Mouse (Mus musculus) spleen, adult 2 months (tissue): ENCODE data around the gene Vcpkmt. TPM values are rescaled to one million over a fixed set of nuclear protein-coding genes. Genes with fewer than 3 reads are reported as not detected.
"Not testable (repeated sequence)": the region's sequence is repeated elsewhere in the genome, so short reads cannot be mapped to it uniquely, and the experiment has no call there.

Experiments used
- DNase-seq, 2 experiments: peaks; one replicate each; pipeline versions ENCODE4 v3.0.0 to v3.0.0-alpha.2; 2012 to 2021; ENCODE audit warnings: low spot score in 2 of 2, low read depth in 1 of 2
- H3K27ac ChIP-seq: fragments of 200-500 bp; 2 replicates; pipeline ENCODE4 v1.5.1; 2012; ENCODE audit warnings: low read length, inconsistent platforms; ENCODE audit not compliant: insufficient read depth
- H3K27me3 ChIP-seq: fragments of 200-500 bp; 2 replicates; pipeline ENCODE4 v1.6.1; 2012; ENCODE audit warnings: mild to moderate bottlenecking, moderate library complexity, low read length, inconsistent platforms; ENCODE audit not compliant: control insufficient read depth, insufficient read depth
- H3K36me3 ChIP-seq: fragments of 200-500 bp; 2 replicates; pipeline ENCODE4 v1.6.1; 2012; ENCODE audit warnings: mild to moderate bottlenecking, low read length, inconsistent platforms; ENCODE audit not compliant: control insufficient read depth, insufficient read depth
- H3K4me1 ChIP-seq: fragments of 200-500 bp; 2 replicates; pipeline ENCODE4 v1.6.1; 2011; ENCODE audit warnings: inconsistent platforms; ENCODE audit not compliant: control insufficient read depth, insufficient read depth, insufficient read length
- H3K4me3 ChIP-seq: fragments of 200-500 bp; 2 replicates; pipeline ENCODE4 v1.5.1; 2011; ENCODE audit warnings: mild to moderate bottlenecking, inconsistent platforms; ENCODE audit not compliant: insufficient read depth, insufficient read length; ENCODE audit errors: extremely low read depth
- CTCF ChIP-seq: fragments of 200-500 bp; IDR thresholded peaks from 2 replicates; pipeline ENCODE4 v1.5.1; 2011; ENCODE audit warnings: mild to moderate bottlenecking, inconsistent platforms; ENCODE audit not compliant: insufficient read depth, insufficient read length, insufficient replicate concordance; ENCODE audit errors: extremely low read depth
- POLR2A ChIP-seq: fragments of 200-500 bp; IDR thresholded peaks from 2 replicates; pipeline ENCODE4 v1.6.1; 2011; ENCODE audit warnings: low read depth, low read length, inconsistent platforms
- WGBS: fragments of 180-500 bp; shearing (Covaris S2); methylation state at CpG from one replicate; pipeline ENCODE4 v1.1.7; 2018; 5-methylcytosine and 5-hydroxymethylcytosine counted together
- polyA plus RNA-seq: library from polyadenylated mRNA; depleted of rRNA; stranded (reverse); fragments of >200 nt; gene quantifications from 2 replicates; pipeline ENCODE4 v1.2.3, GENCODE M21; 2012; rRNA removed

Vcpkmt gene
- polyA plus RNA-seq: 5.9 and 10.3 TPM in 2 replicates

GRCm38 (mm10) chr12:69582613-69583269 is at the start of gene Vcpkmt:
Vcpkmt (minus strand) TSS chr12:69583028.
- Histone ChIP-seq H3K27ac (peak within 1 kb of the TSS; percentile 81), H3K4me3 (peak within 1 kb of the TSS; percentile 95), H3K4me1 (peaks cover 2% of the 10 kb centered on the region; the same call in 1 of the 2 replicates), H3K36me3 (peaks cover 23% of the 10 kb centered on the region), H3K27me3 (no peaks in the 10 kb centered on the region)
- WGBS: 1% methylated on average over 56 of the region's 56 CpGs
- peak; percentile 83 to 90 for DNase-seq
- TF ChIP-seq CTCF (no peak), POLR2A (peak; percentile 90)

GRCm38 (mm10) chr12:69618590-69618989 is 35.8 kb upstream of the Vcpkmt start:
- H3K27me3 ChIP-seq, H3K4me1 ChIP-seq, DNase-seq, H3K27ac ChIP-seq, H3K4me3 ChIP-seq: not testable (repeated sequence)
- 96% methylated on average over 5 of the region's 5 CpGs for WGBS
- peaks cover 12% of the 10 kb centered on the region for H3K36me3 ChIP-seq

- TF ChIP-seq CTCF (no peak), POLR2A (no peak)
- no peaks in the 10 kb centered on the region for H3K4me1 ChIP-seq
- WGBS: 89% methylated on average over 2 of the region's 2 CpGs
- peaks cover 4% of the 10 kb centered on the region; the same call in 1 of the 2 replicates for H3K36me3 ChIP-seq
- no peak for DNase-seq
- no peaks in the 10 kb centered on the region for H3K27me3 ChIP-seq
- no peak overlapping the region for H3K4me3 ChIP-seq
- H3K27ac ChIP-seq: no peak overlapping the region
These were observed 21.5 kb upstream of the Vcpkmt start for GRCm38 (mm10) chr12:69604367-69604766.

- no peak for DNase-seq
- TF ChIP-seq POLR2A (no peak), CTCF (no peak)
- Histone ChIP-seq H3K36me3 (peaks cover 1% of the 10 kb centered on the region; the same call in 1 of the 2 replicates), H3K27ac (no peak overlapping the region), H3K4me1 (no peaks in the 10 kb centered on the region), H3K4me3 (no peak overlapping the region), H3K27me3 (no peaks in the 10 kb centered on the region)
- 91% methylated on average over 4 of the region's 4 CpGs for WGBS
These were observed 14.6 kb upstream of the Vcpkmt start for GRCm38 (mm10) chr12:69597446-69597845.

GRCm38 (mm10) chr12:69593130-69593529 is 10.3 kb upstream of the Vcpkmt start:
- WGBS: 91% methylated on average over 5 of the region's 5 CpGs
- no peaks in the 10 kb centered on the region for H3K4me1 ChIP-seq
- no peaks in the 10 kb centered on the region for H3K27me3 ChIP-seq
- no peak overlapping the region for H3K27ac ChIP-seq
- H3K4me3 ChIP-seq: no peak overlapping the region
- TF ChIP-seq POLR2A (no peak), CTCF (no peak)
- DNase-seq: no peak
- peaks cover 5% of the 10 kb centered on the region for H3K36me3 ChIP-seq

GRCm38 (mm10) chr12:69583270-69583629 is 422 bp upstream of the Vcpkmt start:
- WGBS: 40% methylated on average over 5 of the region's 5 CpGs
- TF ChIP-seq CTCF (no peak), POLR2A (no peak)
- DNase-seq: no peak
- Histone ChIP-seq H3K27ac (peak overlapping the region; percentile 81), H3K27me3 (no peaks in the 10 kb centered on the region), H3K4me1 (peaks cover 2% of the 10 kb centered on the region; the same call in 1 of the 2 replicates), H3K36me3 (peaks cover 22% of the 10 kb centered on the region), H3K4me3 (peak overlapping the region; percentile 95; the same call in 1 of the 2 replicates)

- no peak for DNase-seq
These were observed 614 bp downstream of the Vcpkmt start for GRCm38 (mm10) chr12:69582216-69582612.

More at GRCm38 (mm10) chr12:69582216-69582612, 614 bp downstream of the Vcpkmt start:
- Histone ChIP-seq H3K27me3 (no peaks in the 10 kb centered on the region), H3K4me1 (peaks cover 2% of the 10 kb centered on the region; the same call in 1 of the 2 replicates), H3K36me3 (peaks cover 29% of the 10 kb centered on the region), H3K4me3 (peak overlapping the region; percentile 95), H3K27ac (peak overlapping the region; percentile 81; the same call in 1 of the 2 replicates)
- no peak for TF ChIP-seq CTCF
- no peak for TF ChIP-seq POLR2A
- 15% methylated on average over 9 of the region's 9 CpGs for WGBS
